Mouse (Mus musculus) urinary bladder, postnatal 14 days (tissue): ENCODE data around the gene Med19.
"Not testable (repeated sequence)": the region's sequence is repeated elsewhere in the genome, so short reads cannot be mapped to it uniquely, and the experiment has no call there.

Experiments used
- DNase-seq: peaks from one replicate; pipeline ENCODE4 v3.0.0; 2021; ENCODE audit warnings: low spot score

Med19 gene

GRCm38 (mm10) chr2:84720718-84721117, 42.5 kb downstream of the Med19 start:
- DNase-seq, result no peak

GRCm38 (mm10) chr2:84721182-84721581, 43.0 kb downstream of the Med19 start:
- DNase-seq, result no peak

GRCm38 (mm10) chr2:84723856-84724255, 45.7 kb downstream of the Med19 start:
- no peak for DNase-seq

- no peak for DNase-seq
Measured at GRCm38 (mm10) chr2:84725770-84726169, 47.6 kb downstream of the Med19 start.

- DNase-seq, result no peak
Measured at GRCm38 (mm10) chr2:84726716-84727115, 48.5 kb downstream of the Med19 start.

- DNase-seq, result peak; percentile 96
Measured at GRCm38 (mm10) chr2:84727172-84727858, 49.1 kb downstream of the Med19 start, which contains the start of gene Clp1. Clp1 (minus strand) TSS chr2:84727350.

- not testable (repeated sequence) for DNase-seq
Measured at GRCm38 (mm10) chr2:84728191-84728590, 50.0 kb downstream of the Med19 start.

- DNase-seq, result no peak
Measured at GRCm38 (mm10) chr2:84731206-84731605, 53.0 kb downstream of the Med19 start.

GRCm38 (mm10) chr2:84732394-84732793, 54.2 kb downstream of the Med19 start:
- DNase-seq, result no peak

- DNase-seq, result peak; percentile 67
Measured at GRCm38 (mm10) chr2:84733579-84734300, 55.5 kb downstream of the Med19 start, which contains the start of gene Ypel4. Ypel4 (plus strand) TSS chr2:84734058.

GRCm38 (mm10) chr2:84734351-84734864, 56.2 kb downstream of the Med19 start:
- no peak for DNase-seq

- DNase-seq, result no peak
Measured at GRCm38 (mm10) chr2:84734919-84735318, 56.7 kb downstream of the Med19 start.

- DNase-seq, result no peak
Measured at GRCm38 (mm10) chr2:84735346-84735920, 57.2 kb downstream of the Med19 start.

- no peak for DNase-seq
Measured at GRCm38 (mm10) chr2:84736312-84737161, 58.3 kb downstream of the Med19 start.

GRCm38 (mm10) chr2:84737451-84737925, 59.3 kb downstream of the Med19 start:
- DNase-seq, result no peak
